Mouse (Mus musculus) lung, adult 10 weeks (tissue): ENCODE data around the gene Ifi206. TPM values are rescaled to one million over a fixed set of nuclear protein-coding genes. Genes with fewer than 3 reads are reported as not detected.

Source experiments
- polyA plus RNA-seq: library from polyadenylated mRNA; stranded (reverse); fragments of 350-450 nt; fragmentation: Illumina TruSeq; extraction: RNeasy Lipid Tissue Mini Kit (QIAGEN cat#74804); gene quantifications from one replicate; pipeline ENCODE4 v1.2.3, GENCODE M21; 2014; ENCODE audit warnings: low read depth, low replicate concordance; ENCODE audit not compliant: insufficient read depth

The Ifi206 gene
- 2.8 TPM for polyA plus RNA-seq

DNA sequence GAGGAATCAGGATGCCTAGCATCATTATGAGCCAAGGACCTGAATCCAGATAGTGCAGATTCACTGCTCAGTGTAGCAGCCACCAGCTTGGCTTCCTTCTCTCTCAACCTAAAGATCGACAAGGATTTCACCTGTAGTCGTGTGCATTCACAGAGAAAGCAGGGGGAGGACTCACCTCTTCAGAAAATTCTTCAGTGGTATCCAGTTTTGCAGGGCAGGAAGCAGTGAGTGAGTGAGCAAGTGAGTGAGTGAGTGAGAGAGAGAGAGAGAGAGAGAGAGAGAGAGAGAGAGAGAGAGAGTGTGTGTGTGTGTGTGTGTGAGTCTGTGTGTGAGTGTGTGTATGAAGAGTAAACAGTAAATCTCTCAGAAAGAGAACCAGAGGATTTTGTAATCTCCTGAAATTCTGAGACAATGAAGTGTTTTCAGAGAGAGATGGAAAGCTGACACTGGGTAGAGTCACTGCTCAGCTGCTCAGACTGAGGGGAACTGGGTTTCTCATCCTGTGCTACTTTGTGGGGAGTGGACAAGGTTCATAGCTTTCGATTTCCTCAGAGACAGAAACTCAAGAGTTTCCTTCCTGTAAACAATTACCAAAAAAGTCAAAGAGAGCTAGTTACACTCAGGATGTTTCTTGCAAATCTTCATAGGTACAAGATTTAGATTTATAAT, at the start of gene Ifi206:
Ifi206 (minus strand) TSS at position 230 of the 669 bp plus-strand sequence.

DNA sequence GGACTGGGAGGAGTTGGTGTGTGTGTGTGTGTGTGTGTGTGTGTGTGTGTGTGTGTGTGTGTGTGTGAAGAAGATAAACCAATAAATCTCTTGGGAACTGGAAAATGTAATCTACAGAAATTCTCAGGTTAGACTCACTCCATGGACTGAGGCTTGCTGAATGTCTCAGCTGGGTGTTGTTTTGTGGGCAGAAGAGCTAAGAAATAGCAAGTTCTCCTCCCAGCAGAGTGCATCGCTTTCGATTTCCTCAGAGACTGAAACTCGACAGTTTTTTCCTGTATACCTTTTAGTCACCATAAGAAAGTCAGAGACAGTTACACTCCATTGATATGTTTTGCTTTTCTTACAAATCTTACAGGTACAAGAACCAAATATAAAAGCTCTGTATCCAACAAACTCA, 45.0 kb upstream of the Ifi206 start, which contains the start of gene Ifi214:
Ifi214 (minus strand) TSS at position 167 of the 400 bp plus-strand sequence.

Other genes starting within 250 kb of the Ifi206 start
- gene Olfr418, start 225.0 kb downstream of the Ifi206 start, polyA plus RNA-seq: not detected
- not detected for gene Mptx2, start 213.3 kb downstream of the Ifi206 start, polyA plus RNA-seq
- gene Ackr1, start 157.3 kb downstream of the Ifi206 start, polyA plus RNA-seq: 1.1 TPM
- gene Aim2, start 140.2 kb downstream of the Ifi206 start, polyA plus RNA-seq: 3.7 TPM
- gene Cadm3, start 123.3 kb downstream of the Ifi206 start, polyA plus RNA-seq: 0.82 TPM
- 0.96 TPM for gene Ifi214, start 44.9 kb upstream of the Ifi206 start, polyA plus RNA-seq
- gene Ifi213, start 108.2 kb upstream of the Ifi206 start, polyA plus RNA-seq: 9.7 TPM
- gene Ifi209, start 139.9 kb upstream of the Ifi206 start, polyA plus RNA-seq: 10.9 TPM
- gene Ifi208, start 182.6 kb upstream of the Ifi206 start, polyA plus RNA-seq: 10.8 TPM